Mouse (Mus musculus): Measurements from ENCODE around the gene Hpcal1. TPM values are rescaled to one million over a fixed set of nuclear protein-coding genes. Genes with fewer than 3 reads are reported as not detected.
"Not testable (repeated sequence)": the region's sequence is repeated elsewhere in the genome, so short reads cannot be mapped to it uniquely, and the experiment has no call there.

Hpcal1 gene
- total and polyA plus RNA-seq, 2 experiments from 2014 or later = 93.9 to 180 TPM

- no peaks in the 10 kb centered on the region for H3K9me3 ChIP-seq (ENCODE audit: low read length)
- H3K9ac ChIP-seq (replicated peaks; ENCODE audit: low read length) = no peak overlapping the region
- H3K36me3 ChIP-seq (ENCODE audit: insufficient read depth, low read length) = no peaks in the 10 kb centered on the region
- no peak for TF ChIP-seq CTCF (IDR thresholded peaks at IDR 0.05; ENCODE audit: low read depth)
- H3K4me1 ChIP-seq (ENCODE audit: insufficient read depth, low read length) = no peaks in the 10 kb centered on the region
- no peak overlapping the region for H3K4me3 ChIP-seq (ENCODE audit: low read length)
- ATAC-seq (no peak), DNase-seq (ENCODE audit: low spot score) (no peak)
- H3K27me3 ChIP-seq (ENCODE audit: insufficient read depth, low read length) = no peaks in the 10 kb centered on the region
- WGBS = 85% methylated on average over 1 of the region's 1 CpGs
- no peak overlapping the region for H3K27ac ChIP-seq
- H3K4me2 ChIP-seq (ENCODE audit: low read depth, low read length) = no peak overlapping the region
These were observed 64.1 kb downstream of the Hpcal1 start for GRCm38 (mm10) chr12:17754771-17755170.

- Histone ChIP-seq H3K4me1 (ENCODE audit: insufficient read depth, low read length) (no peaks in the 10 kb centered on the region), H3K27ac (no peak overlapping the region), H3K27me3 (ENCODE audit: insufficient read depth, low read length) (no peaks in the 10 kb centered on the region), H3K9ac (replicated peaks; ENCODE audit: low read length) (no peak overlapping the region), H3K4me2 (ENCODE audit: low read depth, low read length) (no peak overlapping the region), H3K4me3 (ENCODE audit: low read length) (no peak overlapping the region), H3K36me3 (ENCODE audit: insufficient read depth, low read length) (no peaks in the 10 kb centered on the region), H3K9me3 (ENCODE audit: low read length) (no peaks in the 10 kb centered on the region)
- TF ChIP-seq CTCF (IDR thresholded peaks at IDR 0.05; ENCODE audit: low read depth) = no peak
- no peak for DNase-seq (ENCODE audit: low spot score)
- WGBS = 76% methylated on average over 4 of the region's 4 CpGs
- no peak for ATAC-seq
These were observed 66.2 kb downstream of the Hpcal1 start for GRCm38 (mm10) chr12:17756891-17757290.

GRCm38 (mm10) chr12:17762286-17762933, 71.8 kb downstream of the Hpcal1 start:
- no peak for ATAC-seq
- Histone ChIP-seq H3K36me3 (ENCODE audit: insufficient read depth, low read length) (no peaks in the 10 kb centered on the region), H3K4me3 (ENCODE audit: low read length) (no peak overlapping the region), H3K4me1 (ENCODE audit: insufficient read depth, low read length) (no peaks in the 10 kb centered on the region), H3K27me3 (ENCODE audit: insufficient read depth, low read length) (no peaks in the 10 kb centered on the region), H3K9me3 (ENCODE audit: low read length) (no peaks in the 10 kb centered on the region), H3K9ac (replicated peaks; ENCODE audit: low read length) (no peak overlapping the region), H3K4me2 (ENCODE audit: low read depth, low read length) (no peak overlapping the region), H3K27ac (no peak overlapping the region)
- 45% methylated on average over 6 of the region's 6 CpGs for WGBS
- DNase-seq (ENCODE audit: low spot score) = no peak
- no peak for TF ChIP-seq CTCF (IDR thresholded peaks at IDR 0.05; ENCODE audit: low read depth)

GRCm38 (mm10) chr12:17763054-17763453, 72.4 kb downstream of the Hpcal1 start:
- Histone ChIP-seq H3K4me2 (ENCODE audit: low read depth, low read length) (no peak overlapping the region), H3K4me1 (ENCODE audit: insufficient read depth, low read length) (no peaks in the 10 kb centered on the region), H3K9me3 (ENCODE audit: low read length) (no peaks in the 10 kb centered on the region), H3K9ac (replicated peaks; ENCODE audit: low read length) (no peak overlapping the region), H3K4me3 (ENCODE audit: low read length) (no peak overlapping the region), H3K36me3 (ENCODE audit: insufficient read depth, low read length) (no peaks in the 10 kb centered on the region), H3K27ac (no peak overlapping the region), H3K27me3 (ENCODE audit: insufficient read depth, low read length) (no peaks in the 10 kb centered on the region)
- DNase-seq (ENCODE audit: low spot score) (no peak), ATAC-seq (no peak)
- no peak for TF ChIP-seq CTCF (IDR thresholded peaks at IDR 0.05; ENCODE audit: low read depth)

GRCm38 (mm10) chr12:17764005-17764404, 73.3 kb downstream of the Hpcal1 start:
- Histone ChIP-seq H3K36me3 (ENCODE audit: insufficient read depth, low read length) (no peaks in the 10 kb centered on the region), H3K27me3 (ENCODE audit: insufficient read depth, low read length) (no peaks in the 10 kb centered on the region), H3K4me3 (ENCODE audit: low read length) (no peak overlapping the region), H3K4me1 (ENCODE audit: insufficient read depth, low read length) (no peaks in the 10 kb centered on the region), H3K9me3 (ENCODE audit: low read length) (no peaks in the 10 kb centered on the region), H3K27ac (no peak overlapping the region), H3K9ac (replicated peaks; ENCODE audit: low read length) (no peak overlapping the region), H3K4me2 (ENCODE audit: low read depth, low read length) (no peak overlapping the region)
- no peak for ATAC-seq
- no peak for TF ChIP-seq CTCF (IDR thresholded peaks at IDR 0.05; ENCODE audit: low read depth)
- DNase-seq (ENCODE audit: low spot score) = no peak
- WGBS = 76% methylated on average over 3 of the region's 3 CpGs

- not testable (repeated sequence) for H3K9me3 ChIP-seq (ENCODE audit: low read length); ATAC-seq; H3K4me3 ChIP-seq (ENCODE audit: low read length); H3K36me3 ChIP-seq (ENCODE audit: insufficient read depth, low read length); H3K4me1 ChIP-seq (ENCODE audit: insufficient read depth, low read length); DNase-seq (ENCODE audit: low spot score); H3K27ac ChIP-seq; H3K9ac ChIP-seq (replicated peaks; ENCODE audit: low read length); H3K4me2 ChIP-seq (ENCODE audit: low read depth, low read length); H3K27me3 ChIP-seq (ENCODE audit: insufficient read depth, low read length)
- 89% methylated on average over 1 of the region's 1 CpGs for WGBS
These were observed 76.9 kb downstream of the Hpcal1 start for GRCm38 (mm10) chr12:17767567-17767966.

GRCm38 (mm10) chr12:17769476-17770172, 79.0 kb downstream of the Hpcal1 start:
- 75% methylated on average over 2 of the region's 2 CpGs for WGBS

More at GRCm38 (mm10) chr12:17769476-17770172, 79.0 kb downstream of the Hpcal1 start:
- DNase-seq (ENCODE audit: low spot score) (no peak), ATAC-seq (no peak)
- Histone ChIP-seq H3K4me1 (ENCODE audit: insufficient read depth, low read length) (no peaks in the 10 kb centered on the region), H3K36me3 (ENCODE audit: insufficient read depth, low read length) (no peaks in the 10 kb centered on the region), H3K9ac (replicated peaks; ENCODE audit: low read length) (no peak overlapping the region), H3K27me3 (ENCODE audit: insufficient read depth, low read length) (no peaks in the 10 kb centered on the region), H3K4me2 (ENCODE audit: low read depth, low read length) (no peak overlapping the region), H3K9me3 (ENCODE audit: low read length) (no peaks in the 10 kb centered on the region), H3K27ac (no peak overlapping the region), H3K4me3 (ENCODE audit: low read length) (no peak overlapping the region)
- no peak for TF ChIP-seq CTCF (IDR thresholded peaks at IDR 0.05; ENCODE audit: low read depth)

Measured in hindbrain, postnatal 0 days (tissue).